Mouse (Mus musculus): Measurements from ENCODE around the gene Cryl1.
A peak's percentile ranks its signal among the peaks of the same experiment; 100 is the strongest.

Cryl1 gene

GRCm38 (mm10) chr14:57398065-57398757 lies at the start of gene Cryl1:
Gene Cryl1, minus strand, starts transcription at chr14:57398529.
- DNase-seq, result peak; percentile 94

GRCm38 (mm10) chr14:57430451-57430850 lies 32.1 kb upstream of the Cryl1 start:
- DNase-seq, result no peak

- no peak for DNase-seq
These were observed 25.9 kb upstream of the Cryl1 start for GRCm38 (mm10) chr14:57424212-57424561.

GRCm38 (mm10) chr14:57423432-57424211 lies 25.3 kb upstream of the Cryl1 start, which contains the start of gene Ift88:
Gene Ift88, plus strand, starts transcription at chr14:57424062.
- DNase-seq, result peak; percentile 96

- no peak for DNase-seq
These were observed 18.9 kb upstream of the Cryl1 start for GRCm38 (mm10) chr14:57417187-57417586.

DNA sequence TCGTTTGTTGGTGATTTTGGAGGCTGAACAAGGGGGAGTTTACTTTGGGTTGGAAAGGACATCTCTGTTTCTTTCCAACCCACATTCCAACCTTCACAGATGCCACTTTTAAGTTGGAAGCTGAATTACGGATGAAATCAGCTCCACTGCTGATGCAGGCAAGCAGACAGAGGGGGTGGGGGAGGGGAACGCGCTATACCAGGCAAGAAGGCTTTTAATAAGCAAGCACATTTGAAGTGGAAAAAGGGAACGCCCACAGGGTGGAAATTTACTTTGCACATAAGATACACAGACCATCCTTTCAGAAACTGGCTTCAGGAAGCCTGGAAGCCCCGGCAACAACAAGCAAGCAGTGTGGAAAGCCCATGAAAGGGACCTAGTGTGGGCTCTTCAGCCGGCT lies 13.8 kb upstream of the Cryl1 start:
- DNase-seq, result no peak

DNA sequence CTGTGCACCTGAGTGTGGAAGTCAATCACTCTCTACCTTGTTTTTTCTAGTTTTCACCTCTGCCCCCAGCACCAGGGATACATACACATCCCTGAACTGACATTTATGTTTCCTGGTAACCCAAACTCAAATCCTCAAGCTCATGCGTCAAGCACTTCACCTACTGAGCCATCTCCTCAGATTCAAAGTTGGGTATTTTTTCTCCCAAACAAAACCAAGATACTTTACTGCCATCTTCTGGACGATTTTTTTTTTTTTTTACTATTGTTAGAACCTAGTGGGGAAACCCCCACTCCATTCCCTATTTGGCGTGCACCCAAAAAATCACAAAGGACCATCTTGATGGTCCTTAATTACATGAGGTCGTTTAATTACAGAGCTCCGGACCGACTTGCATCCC lies 10.8 kb upstream of the Cryl1 start:
- DNase-seq, result no peak

- DNase-seq, result no peak
These were observed 9.8 kb upstream of the Cryl1 start for GRCm38 (mm10) chr14:57408100-57408499.

DNA sequence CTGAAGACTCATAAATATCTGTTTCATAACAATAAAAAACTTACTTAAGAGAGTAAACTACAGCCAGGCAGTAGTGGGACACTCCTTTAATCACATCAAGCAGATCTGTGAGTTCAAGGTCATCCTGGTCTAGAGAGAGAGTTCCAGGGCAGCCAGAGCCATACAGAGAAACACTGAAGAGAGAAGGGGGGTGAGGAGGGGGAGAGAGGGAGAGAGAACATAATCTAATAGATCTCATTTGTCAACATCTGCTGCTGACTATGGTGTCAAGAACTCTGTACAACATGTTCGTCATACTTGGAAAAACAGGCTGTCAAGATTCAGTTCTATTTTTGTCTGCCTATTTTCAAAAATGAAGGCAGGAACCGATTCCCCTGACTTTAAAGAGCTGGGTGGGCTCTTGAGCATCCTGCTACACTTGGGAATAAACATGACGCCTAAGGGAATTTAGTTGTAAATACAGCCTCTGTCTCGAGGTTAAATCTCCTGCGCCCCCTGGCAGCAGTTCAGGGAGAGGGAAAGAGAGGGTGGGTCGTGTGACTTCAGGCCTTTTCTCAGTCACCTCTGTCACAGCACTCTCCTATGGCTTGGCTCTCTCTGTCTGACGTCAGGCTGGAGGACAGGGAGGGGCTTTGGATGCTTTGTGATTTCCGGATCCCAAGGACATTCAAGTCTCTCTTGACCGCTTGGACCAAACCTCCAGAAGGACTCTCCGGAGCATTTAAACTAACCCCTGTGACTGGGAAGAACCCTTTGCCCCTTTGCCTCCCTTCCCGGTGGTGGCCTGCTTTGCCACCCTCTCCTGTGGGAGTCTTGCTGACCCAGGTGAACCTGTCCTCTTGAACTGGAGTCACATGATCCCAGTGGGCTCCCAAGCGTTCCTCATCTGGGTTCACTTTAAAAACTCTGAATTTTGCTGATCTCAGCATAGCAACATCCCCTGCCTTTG lies 9.0 kb upstream of the Cryl1 start:
- no peak for DNase-seq

- DNase-seq, result no peak
These were observed 4.5 kb upstream of the Cryl1 start for GRCm38 (mm10) chr14:57402815-57403214.

- DNase-seq, result peak; percentile 23
These were observed 591 bp upstream of the Cryl1 start for GRCm38 (mm10) chr14:57398813-57399427.

DNA sequence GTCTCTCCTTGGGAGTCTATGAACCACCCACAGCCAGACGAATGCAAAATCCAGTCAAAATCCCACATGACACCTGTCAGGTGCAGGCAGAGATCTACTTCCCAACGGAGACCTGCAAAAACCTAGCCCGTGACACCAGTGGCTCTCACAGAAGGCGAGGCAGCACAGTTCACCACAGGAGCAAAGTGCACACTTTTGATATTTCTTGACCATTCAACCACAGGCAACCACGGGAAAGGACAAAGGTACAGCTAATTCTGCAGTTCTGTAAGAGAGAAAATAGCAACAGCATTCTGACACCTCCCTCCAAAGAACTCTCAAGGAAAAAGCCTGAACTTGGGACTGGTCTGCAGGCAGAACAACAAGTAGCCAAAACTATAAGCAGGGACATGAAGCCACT lies 1.1 kb downstream of the Cryl1 start:
- no peak for DNase-seq

GRCm38 (mm10) chr14:57395470-57395869 lies 2.9 kb downstream of the Cryl1 start:
- DNase-seq, result no peak

GRCm38 (mm10) chr14:57392278-57392677 lies 6.1 kb downstream of the Cryl1 start:
- DNase-seq, result no peak

DNA sequence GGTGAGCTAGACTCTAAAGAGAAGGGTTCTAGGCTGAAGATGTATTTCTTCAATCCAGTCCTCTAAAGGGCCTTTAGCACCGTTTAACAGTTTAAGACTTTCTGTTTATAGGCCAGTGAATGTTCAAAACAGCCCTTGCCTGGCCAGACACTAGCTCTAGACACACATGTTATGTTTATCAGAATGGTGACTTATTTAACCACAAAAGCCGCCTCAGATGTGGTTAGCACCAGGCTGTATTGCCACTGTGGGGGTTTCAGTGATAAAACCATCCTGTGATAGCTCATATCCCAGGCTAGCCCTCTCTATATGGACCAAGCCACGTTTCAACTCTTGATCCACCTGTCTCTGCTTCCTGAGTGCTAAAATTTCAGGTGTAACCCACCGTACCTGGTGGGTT lies 6.7 kb downstream of the Cryl1 start:
- no peak for DNase-seq

- DNase-seq, result no peak
These were observed 11.4 kb downstream of the Cryl1 start for GRCm38 (mm10) chr14:57386758-57387561.

- no peak for DNase-seq
These were observed 12.7 kb downstream of the Cryl1 start for GRCm38 (mm10) chr14:57385667-57386066.

GRCm38 (mm10) chr14:57377531-57377930 lies 20.8 kb downstream of the Cryl1 start:
- no peak for DNase-seq

GRCm38 (mm10) chr14:57376956-57377355 lies 21.4 kb downstream of the Cryl1 start:
- no peak for DNase-seq

DNA sequence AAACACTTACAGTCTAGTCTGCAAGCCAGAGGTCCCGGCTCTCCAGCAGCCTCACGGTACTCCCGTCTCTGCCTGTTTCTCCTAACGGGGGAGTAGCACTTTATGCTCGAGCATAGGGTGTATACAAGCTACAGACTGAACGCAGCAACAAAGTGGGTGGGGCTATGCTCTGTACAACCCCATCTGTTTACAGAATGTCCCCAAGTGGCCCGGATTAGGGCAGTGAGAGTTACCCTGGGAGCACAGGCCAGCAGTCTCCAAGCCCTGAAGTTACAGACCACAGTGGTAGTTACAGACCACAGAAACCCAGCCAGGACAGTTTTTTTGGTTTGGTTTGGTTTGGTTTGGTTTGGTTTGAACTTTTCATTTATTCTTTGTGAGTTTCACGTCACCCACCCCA lies 22.3 kb downstream of the Cryl1 start:
- no peak for DNase-seq

GRCm38 (mm10) chr14:57375205-57375604 lies 23.1 kb downstream of the Cryl1 start:
- DNase-seq, result no peak

Measured in right cerebral cortex, postnatal 25 days (tissue).